Mouse (Mus musculus) cerebellum, postnatal 10 days (tissue): ENCODE measurements around the gene Glra1.
A peak's percentile ranks its signal among the peaks of the same experiment; 100 is the strongest.
"Not testable (repeated sequence)": the region's sequence is repeated elsewhere in the genome, so short reads cannot be mapped to it uniquely, and the experiment has no call there.

Source experiments
- DNase-seq, 2 experiments: peaks; one replicate each; pipeline ENCODE4 v3.0.0; 2021; ENCODE audit warnings: mixed read lengths in 2 of 2

Gene Glra1

GRCm38 (mm10) chr11:55607808-55608523, at the start of gene Glra1:
Gene Glra1, minus strand, starts transcription at chr11:55608198.
- DNase-seq = peak; percentile 60 to 68

- peak; percentile 35 to 50 for DNase-seq
These were observed 29.0 kb upstream of the Glra1 start for GRCm38 (mm10) chr11:55636961-55637360.

GRCm38 (mm10) chr11:55633901-55634300, 25.9 kb upstream of the Glra1 start:
- peak; percentile 47 to 69 for DNase-seq

GRCm38 (mm10) chr11:55614631-55615030, 6.6 kb upstream of the Glra1 start:
- not testable (repeated sequence) for DNase-seq

GRCm38 (mm10) chr11:55608524-55608920, 524 bp upstream of the Glra1 start:
- peak; percentile 61 to 64 for DNase-seq

- DNase-seq = peak; percentile 77 to 79
These were observed 761 bp downstream of the Glra1 start for GRCm38 (mm10) chr11:55607066-55607807.

- peak; percentile 35 to 62 for DNase-seq
These were observed 6.4 kb downstream of the Glra1 start for GRCm38 (mm10) chr11:55601447-55602065.

GRCm38 (mm10) chr11:55595726-55596125, 12.3 kb downstream of the Glra1 start:
- no peak for DNase-seq

- no peak for DNase-seq
These were observed 13.6 kb downstream of the Glra1 start for GRCm38 (mm10) chr11:55594411-55594810.

- DNase-seq = no peak
These were observed 16.8 kb downstream of the Glra1 start for GRCm38 (mm10) chr11:55591194-55591593.

GRCm38 (mm10) chr11:55589376-55590167, 18.4 kb downstream of the Glra1 start:
- DNase-seq = no peak

- peak; percentile 19 to 48 for DNase-seq
These were observed 33.6 kb downstream of the Glra1 start for GRCm38 (mm10) chr11:55574397-55574796.

- peak; percentile 78 to 85 for DNase-seq
These were observed 36.9 kb downstream of the Glra1 start for GRCm38 (mm10) chr11:55571144-55571543.

- peak; percentile 23 to 24 for DNase-seq
These were observed 41.5 kb downstream of the Glra1 start for GRCm38 (mm10) chr11:55566309-55567099.

- no peak for DNase-seq
These were observed 62.3 kb downstream of the Glra1 start for GRCm38 (mm10) chr11:55545690-55546089.

GRCm38 (mm10) chr11:55542671-55543070, 65.3 kb downstream of the Glra1 start:
- no peak for DNase-seq

GRCm38 (mm10) chr11:55542128-55542527, 65.9 kb downstream of the Glra1 start:
- no peak for DNase-seq

GRCm38 (mm10) chr11:55534766-55535165, 73.2 kb downstream of the Glra1 start:
- no peak for DNase-seq

GRCm38 (mm10) chr11:55533378-55533777, 74.6 kb downstream of the Glra1 start:
- peak; percentile 91 for DNase-seq

- no peak for DNase-seq
These were observed 77.3 kb downstream of the Glra1 start for GRCm38 (mm10) chr11:55530741-55531140.

GRCm38 (mm10) chr11:55518806-55519674, 89.0 kb downstream of the Glra1 start:
- peak; percentile 89 to 91 for DNase-seq
